31 mouse cellular contexts compared by ENCODE assay signal in genomic region chr9:54074901-54075300, GRCm38 (mm10). TPM values are rescaled to one million over a fixed set of nuclear protein-coding genes. Genes with fewer than 3 reads are reported as not detected.
A peak's percentile ranks its signal among the peaks of the same experiment; 100 is the strongest.
DNase-seq lines count a peak whose midpoint lies in the region; ATAC-seq and TF ChIP-seq lines count a peak whose summit lies in the region.
"Had no signal": no experiment of that assay in that cellular context is flagged by ENCODE, and none has a peak within 500 bp of the region (broad histone marks: within the 10 kb centered on the region; RNA-seq: fewer than 3 reads in every experiment).

No protein-coding gene starts in this region.

- H3K4me2 ChIP-seq in kidney, postnatal 0 days (ENCODE audit: low read length), result no peak overlapping the region
- H3K4me2 ChIP-seq in lung, embryonic 15.5 days, result no peak overlapping the region
- H3K4me2 ChIP-seq in lung, postnatal 0 days (replicated peaks; ENCODE audit: low read depth, low read length), result no peak overlapping the region
- H3K4me2 ChIP-seq: embryonic facial prominence, embryonic 13.5 days; embryonic facial prominence, embryonic 15.5 days; forebrain, embryonic 12.5 days had no signal

- H3K27me3 ChIP-seq in kidney, postnatal 0 days (ENCODE audit: insufficient read depth, low read length), result no peaks in the 10 kb centered on the region; the same call in 1 of the 2 replicates
- H3K27me3 ChIP-seq in lung, embryonic 15.5 days, result no peaks in the 10 kb centered on the region
- no peaks in the 10 kb centered on the region for H3K27me3 ChIP-seq in lung, postnatal 0 days (replicated peaks; ENCODE audit: insufficient read depth, low read length)
- H3K27me3 ChIP-seq: embryonic facial prominence, embryonic 15.5 days had no signal

- H3K4me1 ChIP-seq in kidney, postnatal 0 days (replicated peaks; ENCODE audit: insufficient read depth, low read length), result no peaks in the 10 kb centered on the region
- no peaks in the 10 kb centered on the region for H3K4me1 ChIP-seq in lung, embryonic 15.5 days
- H3K4me1 ChIP-seq in lung, adult 2 months (ENCODE audit: control insufficient read depth, insufficient read depth, low read length), result no peaks in the 10 kb centered on the region
- H3K4me1 ChIP-seq in lung, postnatal 0 days (ENCODE audit: insufficient read depth, low read depth, low read length), result no peaks in the 10 kb centered on the region
- H3K4me1 ChIP-seq: embryonic facial prominence, embryonic 13.5 days; embryonic facial prominence, embryonic 15.5 days; forebrain, embryonic 10.5 days; forebrain, embryonic 12.5 days had no signal

- H3K4me3 ChIP-seq in kidney, postnatal 0 days (replicated peaks; ENCODE audit: low read depth, low read length), result no peak overlapping the region
- H3K4me3 ChIP-seq in lung, embryonic 15.5 days, result no peak overlapping the region
- H3K4me3 ChIP-seq in lung, adult 2 months (replicated peaks; ENCODE audit: extremely low read depth, low read depth, low read length), result no peak overlapping the region
- no peak overlapping the region for H3K4me3 ChIP-seq in lung, postnatal 0 days (ENCODE audit: low read depth, low read length)
- no peak overlapping the region for H3K4me3 ChIP-seq in gastrocnemius, adult 2 months
- H3K4me3 ChIP-seq: embryonic facial prominence, embryonic 13.5 days; embryonic facial prominence, embryonic 15.5 days; erythroblast, embryonic 14.5 days; forebrain, embryonic 10.5 days; forebrain, embryonic 12.5 days had no signal

- peak; percentile 71 for DNase-seq in kidney, postnatal 0 days (ENCODE audit: low spot score)
- DNase-seq in kidney, adult 9 months, result no peak
- no peak for DNase-seq in lung, adult 2 months
- DNase-seq in lung, postnatal 0 days (ENCODE audit: low spot score), result peak; percentile 83
- no peak for DNase-seq in lung, postnatal 14 days
- peak; percentile 60 for DNase-seq in lung, postnatal 36 days
- DNase-seq in gastrocnemius, adult 2 months, result no peak
- DNase-seq: adrenal gland, adult 8-10 months; adrenal gland, postnatal 14 days; B cell, adult 2 months; cerebellum, adult 11 months; cerebellum, adult 18-20 months; cerebellum, adult 8-10 months; cerebellum, adult 9-11 months; cerebellum, postnatal 14 days; cerebellum, postnatal 36 days; embryo, embryonic 11 days had no signal

- no peaks in the 10 kb centered on the region for H3K36me3 ChIP-seq in kidney, postnatal 0 days (ENCODE audit: insufficient read depth, low read length)
- no peaks in the 10 kb centered on the region for H3K36me3 ChIP-seq in lung, embryonic 15.5 days
- no peaks in the 10 kb centered on the region for H3K36me3 ChIP-seq in lung, postnatal 0 days (ENCODE audit: insufficient read depth, low read length)
- H3K36me3 ChIP-seq: embryonic facial prominence, embryonic 13.5 days; embryonic facial prominence, embryonic 15.5 days; forebrain, embryonic 10.5 days; forebrain, embryonic 12.5 days; G1E had no signal

- 46% methylated on average over 3 of the region's 3 CpGs for WGBS in kidney, postnatal 0 days
- 48% methylated on average over 3 of the region's 3 CpGs for WGBS in lung, embryonic 15.5 days
- 71% methylated on average over 3 of the region's 3 CpGs for WGBS in lung, adult 2 months
- WGBS in lung, postnatal 0 days, result 58% methylated on average over 3 of the region's 3 CpGs

- TF ChIP-seq POLR2A in lung, adult 2 months (IDR thresholded peaks at IDR 0.05; ENCODE audit: borderline replicate concordance, extremely low read depth, low read depth, low read length), result no peak

- intact Hi-C loops in gastrocnemius, adult 2 months (cut with DNase I), result no loop called here

- no peaks in the 10 kb centered on the region for H3K9me3 ChIP-seq in kidney, postnatal 0 days (replicated peaks; ENCODE audit: low read length)
- H3K9me3 ChIP-seq in lung, embryonic 15.5 days, result no peaks in the 10 kb centered on the region
- no peaks in the 10 kb centered on the region for H3K9me3 ChIP-seq in lung, postnatal 0 days (ENCODE audit: low read length)
- H3K9me3 ChIP-seq: embryonic facial prominence, embryonic 13.5 days; embryonic facial prominence, embryonic 15.5 days; forebrain, embryonic 10.5 days; forebrain, embryonic 12.5 days; G1E had no signal

- TF ChIP-seq EP300 in lung, postnatal 0 days (IDR thresholded peaks at IDR 0.05), result peak; percentile 60

- TF ChIP-seq CTCF in kidney, postnatal 0 days (IDR thresholded peaks at IDR 0.05; ENCODE audit: low read depth), result no peak
- no peak for TF ChIP-seq CTCF in lung, adult 2 months (IDR thresholded peaks at IDR 0.05; ENCODE audit: insufficient read depth, low read length)
- TF ChIP-seq CTCF in lung, postnatal 0 days (IDR thresholded peaks at IDR 0.05), result no peak
- no peak for TF ChIP-seq CTCF in gastrocnemius, adult 2 months (IDR thresholded peaks at IDR 0.05)

- ATAC-seq in kidney, postnatal 0 days (replicated peaks; ENCODE audit: low FRiP score, low read depth), result no peak
- ATAC-seq in lung, embryonic 15.5 days (ENCODE audit: borderline replicate concordance, extremely low read depth, low FRiP score, low TSS enrichment), result peak; percentile 52; the same call in 1 of the 2 replicates
- peak; percentile 78 for ATAC-seq in lung, postnatal 0 days
- ATAC-seq: activated CD4-positive, CD25-positive, alpha-beta regulatory T cell, adult 4 months; CD4-positive, CD25-positive, alpha-beta regulatory T cell, adult 4 months; forebrain, embryonic 14.5 days; Patski had no signal

- H3K9ac ChIP-seq in kidney, postnatal 0 days (ENCODE audit: low read depth, low read length), result no peak overlapping the region
- H3K9ac ChIP-seq in lung, embryonic 15.5 days, result no peak overlapping the region
- H3K9ac ChIP-seq in lung, postnatal 0 days (replicated peaks; ENCODE audit: low read depth), result no peak overlapping the region
- H3K9ac ChIP-seq: embryonic facial prominence, embryonic 13.5 days; embryonic facial prominence, embryonic 15.5 days; forebrain, embryonic 12.5 days had no signal

- H3K27ac ChIP-seq in kidney, postnatal 0 days, result no peak overlapping the region
- H3K27ac ChIP-seq in lung, embryonic 15.5 days, result no peak overlapping the region
- no peak overlapping the region for H3K27ac ChIP-seq in lung, postnatal 0 days (ENCODE audit: low read length)
- H3K27ac ChIP-seq in gastrocnemius, adult 2 months, result no peak overlapping the region
- H3K27ac ChIP-seq: embryonic facial prominence, embryonic 13.5 days; embryonic facial prominence, embryonic 15.5 days; forebrain, embryonic 10.5 days; forebrain, embryonic 12.5 days had no signal

RNA-seq across cellular contexts. Expression of gene Tnfaip8l3, which starts 6.7 kb away (rescaled TPM):
- 0.30 and 0.33 TPM in 2 replicates for polyA plus RNA-seq in kidney, postnatal 0 days (2015; fragmentation: Nextera tagmentation; extraction: Ambion mirVana)
- polyA plus RNA-seq in lung, embryonic 15.5 days (2015; fragmentation: Nextera tagmentation; extraction: Ambion mirVana), result 0.59 and 0.70 TPM in 2 replicates
- 1.0 and 1.3 TPM in 2 replicates for polyA plus RNA-seq in lung, adult 2 months (2012; rRNA removed)
- 1.3 and 1.7 TPM in 2 replicates for polyA plus RNA-seq in lung, postnatal 0 days (2015; fragmentation: Nextera tagmentation; extraction: Ambion mirVana)
- under 1 TPM; 0.08 to 0.28 TPM for total RNA-seq in gastrocnemius, adult 2 months (2021)
- total RNA-seq: adrenal gland, postnatal 14 days; CH12.LX; common myeloid progenitor, adult 5-6 weeks had no signal
- polyA plus RNA-seq: activated CD4-positive, CD25-positive, alpha-beta regulatory T cell, adult 4 months; CD4-positive, CD25-positive, alpha-beta regulatory T cell, adult 4 months; embryonic facial prominence, embryonic 11.5 days; erythroblast, embryonic 14.5 days; G1E; Patski had no signal

Comparison
In these comparisons a context has a peak if more than half of its experiments do, and no peak if none do; other contexts are left out.
1. DNase-seq: peak in kidney, postnatal 0 days (single experiment), lung, postnatal 0 days (single experiment) and lung, postnatal 36 days (single experiment); none in kidney, adult 9 months (single experiment), lung, adult 2 months (single experiment), lung, postnatal 14 days (single experiment) and gastrocnemius, adult 2 months (single experiment).